Mouse (Mus musculus) layer of hippocampus, adult 9-10 months (tissue): Measurements from ENCODE around the gene Lonp2.
A peak's percentile ranks its signal among the peaks of the same experiment; 100 is the strongest.

ENCODE experiments used
- DNase-seq: peaks from one replicate; pipeline ENCODE4 v3.0.0; 2022; ENCODE audit warnings: low spot score

Lonp2 gene

DNA sequence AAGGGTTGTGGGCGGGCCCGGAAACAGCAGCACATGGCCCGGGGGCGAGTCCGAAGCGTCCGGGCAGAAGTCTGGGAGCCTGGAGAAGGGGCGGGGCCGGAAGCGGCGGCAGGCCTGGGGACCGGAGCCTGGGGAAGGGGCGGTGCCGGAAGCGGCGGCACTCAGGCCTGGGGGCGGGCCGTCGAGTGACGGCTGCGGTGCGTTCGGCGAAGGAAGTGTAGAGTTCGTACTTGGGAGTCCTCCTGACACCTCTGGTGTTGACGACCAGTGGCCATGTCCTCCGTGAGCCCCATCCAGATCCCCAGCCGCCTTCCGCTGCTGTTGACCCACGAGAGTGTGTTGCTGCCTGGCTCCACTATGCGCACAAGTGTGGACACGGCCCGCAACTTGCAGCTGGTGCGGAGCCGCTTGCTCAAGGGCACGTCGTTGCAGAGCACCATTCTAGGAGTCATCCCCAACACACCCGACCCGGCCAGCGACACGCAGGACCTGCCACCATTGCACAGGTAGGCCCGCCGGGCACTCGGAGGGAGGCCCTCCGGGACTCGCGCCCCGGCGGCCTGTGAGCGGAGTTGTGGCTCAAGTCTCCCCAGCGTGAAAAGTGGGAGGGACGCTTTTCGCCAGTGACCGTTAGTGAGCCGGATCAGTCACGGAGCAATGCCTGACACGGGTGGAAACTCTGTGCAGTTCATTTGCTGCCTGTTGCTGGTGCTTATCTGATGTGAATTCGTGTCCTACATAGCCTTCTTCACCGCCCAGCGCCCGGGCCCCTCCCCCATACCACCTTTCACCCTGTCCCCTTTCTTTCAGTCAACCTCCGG is at the start of gene Lonp2:
Gene Lonp2 (plus strand): TSS at position 133 of the 821 bp plus-strand sequence.
- peak; percentile 79 for DNase-seq

DNA sequence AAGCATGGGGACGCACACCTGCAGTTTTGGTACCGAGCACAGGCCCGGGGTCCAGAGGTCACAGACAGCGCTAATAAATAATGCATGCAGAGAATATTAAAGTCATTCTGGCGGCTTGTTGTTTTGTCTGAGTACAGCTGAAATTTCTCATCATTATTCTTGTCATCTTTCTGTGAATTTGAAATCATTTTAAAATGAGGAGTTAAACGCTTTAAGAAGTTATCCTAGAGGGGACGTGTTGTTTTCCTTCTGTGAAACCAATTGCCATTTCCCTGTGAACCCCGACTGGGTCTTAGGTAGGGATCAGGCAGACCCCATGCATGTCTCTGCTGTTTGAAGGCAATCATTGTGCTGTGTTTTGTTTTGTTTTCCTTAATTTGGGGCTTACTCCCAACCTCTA is 46.3 kb upstream of the Lonp2 start:
- DNase-seq: no peak

DNA sequence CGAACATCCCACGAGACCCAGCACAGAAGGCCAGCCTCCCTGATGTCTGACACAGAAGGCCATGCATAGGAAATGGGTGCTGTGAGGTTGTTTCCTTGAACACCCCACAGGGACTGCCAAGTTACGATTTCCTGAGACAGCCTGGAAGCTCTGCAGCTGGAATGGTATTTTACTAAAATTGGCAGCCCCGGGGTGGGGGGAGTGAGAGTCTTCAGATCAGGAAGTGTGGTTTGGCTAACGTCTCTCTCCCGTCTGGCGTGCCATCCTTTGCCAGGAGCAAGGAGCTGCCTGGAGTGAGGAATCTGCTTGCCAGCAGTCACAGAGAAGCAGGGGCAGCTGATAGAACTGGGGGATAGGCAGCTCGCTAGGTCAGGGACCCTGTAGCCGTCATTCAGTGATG is 45.8 kb upstream of the Lonp2 start:
- peak; percentile 37 for DNase-seq

DNA sequence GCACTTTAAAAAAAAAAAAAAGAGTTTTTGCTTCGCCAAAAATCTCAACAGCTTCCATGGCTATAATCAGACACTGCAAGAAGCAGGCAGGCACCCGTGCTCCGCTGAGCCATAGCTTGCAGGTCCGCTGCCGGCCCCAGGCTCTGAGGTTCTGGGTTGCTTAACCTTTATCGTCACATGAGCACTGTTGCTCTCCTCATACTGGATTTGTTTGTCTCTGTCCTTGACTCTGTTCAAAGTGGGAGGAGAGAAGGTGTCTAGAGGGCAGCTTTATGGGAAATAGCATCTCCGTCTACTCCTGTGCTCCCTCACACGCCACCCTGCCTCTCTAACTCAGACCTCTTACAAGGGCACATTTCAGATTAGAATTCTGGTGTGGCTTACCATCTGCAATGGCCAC is 45.1 kb upstream of the Lonp2 start:
- no peak for DNase-seq

DNA sequence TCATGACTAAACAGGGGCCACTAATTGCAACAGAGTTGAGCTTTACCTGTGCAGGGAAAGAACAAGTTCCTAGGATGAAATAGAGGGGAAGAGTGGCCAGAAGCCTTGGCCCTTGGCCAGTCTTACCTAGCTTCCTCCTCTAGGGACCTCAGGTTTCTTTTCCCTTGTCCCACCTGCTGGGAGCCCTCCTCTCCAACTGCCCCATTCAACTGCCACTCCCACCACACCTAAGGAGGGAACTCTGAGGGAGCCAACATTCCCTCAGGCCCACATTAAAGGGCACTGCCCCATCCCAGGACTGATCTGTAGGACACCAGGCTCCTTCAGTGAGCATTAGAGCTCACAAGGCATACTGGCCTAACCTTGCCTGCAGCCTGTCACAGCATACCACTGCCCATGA is 43.4 kb upstream of the Lonp2 start, which contains the start of gene Abcc12:
Gene Abcc12 (minus strand): TSS at position 229 of the 400 bp plus-strand sequence.
- DNase-seq: no peak

DNA sequence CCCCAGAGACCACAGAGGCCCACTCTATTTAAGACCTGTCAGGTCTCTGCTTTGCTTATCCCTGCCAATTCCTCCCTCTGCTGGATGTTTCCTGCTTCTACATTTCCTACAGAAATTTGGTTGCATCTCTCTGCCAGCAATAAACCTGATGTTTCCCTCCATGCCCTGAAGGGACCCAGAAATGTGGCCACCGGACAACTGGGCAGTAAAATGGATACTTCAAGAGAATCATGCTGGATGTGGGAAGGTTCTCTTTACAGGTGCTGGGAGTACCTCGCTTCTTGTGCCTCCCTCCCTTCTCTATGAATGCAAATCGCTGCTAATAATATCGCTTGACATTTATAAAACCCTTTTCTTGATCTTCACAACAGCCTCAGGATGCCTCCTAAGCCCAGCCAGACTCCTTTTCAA is 41.9 kb upstream of the Lonp2 start:
- no peak for DNase-seq

DNA sequence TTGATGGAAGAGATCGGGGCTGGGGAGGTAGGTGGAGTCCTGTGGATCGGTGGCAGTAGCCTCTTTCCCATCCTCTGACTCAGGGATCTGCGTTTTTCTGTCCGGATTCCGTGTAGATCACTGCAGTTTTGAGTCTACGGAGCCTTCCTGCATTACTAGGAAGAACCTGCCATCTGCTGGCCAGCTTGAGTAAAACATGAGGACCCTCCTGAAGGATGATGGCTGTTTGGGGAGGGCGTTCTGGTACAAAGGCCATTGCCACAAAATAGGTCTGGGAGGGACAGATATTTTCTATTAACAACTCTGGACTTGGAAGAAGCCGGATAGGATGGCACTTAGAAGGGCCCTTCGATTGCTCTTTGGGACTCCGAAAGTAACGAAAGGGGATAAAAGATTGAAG is 38.7 kb upstream of the Lonp2 start:
- DNase-seq: peak; percentile 81

DNA sequence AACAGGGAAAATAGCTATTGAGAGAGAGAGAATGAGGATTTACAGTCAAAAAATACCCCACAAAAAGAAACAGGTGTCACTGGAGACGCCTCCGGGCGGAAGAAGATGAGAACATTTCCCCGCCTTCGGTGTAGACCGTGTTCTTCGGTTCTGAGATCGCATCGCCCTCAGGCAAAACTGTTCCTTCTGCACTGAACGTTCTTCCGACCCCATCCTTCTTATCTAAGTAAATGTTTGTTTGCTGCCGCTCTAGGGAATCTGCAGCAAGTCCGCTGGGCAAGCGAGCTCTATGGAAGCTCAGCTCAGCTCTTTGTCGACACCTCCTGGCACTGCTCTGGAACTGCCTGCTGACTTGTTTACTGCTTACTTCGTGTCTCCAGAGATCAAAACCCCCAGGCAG is 38.3 kb upstream of the Lonp2 start:
- peak; percentile 82 for DNase-seq

DNA sequence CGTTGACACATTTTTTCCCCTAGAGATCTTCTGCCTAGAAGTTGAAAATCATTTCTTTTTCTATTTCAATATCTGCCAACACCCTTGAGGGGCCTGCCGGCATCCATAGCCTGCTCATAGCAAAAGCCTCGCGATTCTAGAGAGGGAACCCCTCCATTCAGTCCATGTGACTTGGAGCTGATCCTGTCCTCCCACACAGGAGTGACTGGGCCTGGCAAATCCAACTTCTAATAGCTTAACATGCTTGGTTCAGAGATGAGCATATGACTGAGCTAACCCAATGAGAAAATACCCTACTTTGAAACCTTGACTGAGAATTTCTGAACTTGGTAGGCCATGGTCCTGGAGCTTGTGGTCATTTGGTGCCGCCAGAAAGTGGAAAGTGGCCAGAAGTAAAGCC is 37.8 kb upstream of the Lonp2 start:
- DNase-seq: no peak

DNA sequence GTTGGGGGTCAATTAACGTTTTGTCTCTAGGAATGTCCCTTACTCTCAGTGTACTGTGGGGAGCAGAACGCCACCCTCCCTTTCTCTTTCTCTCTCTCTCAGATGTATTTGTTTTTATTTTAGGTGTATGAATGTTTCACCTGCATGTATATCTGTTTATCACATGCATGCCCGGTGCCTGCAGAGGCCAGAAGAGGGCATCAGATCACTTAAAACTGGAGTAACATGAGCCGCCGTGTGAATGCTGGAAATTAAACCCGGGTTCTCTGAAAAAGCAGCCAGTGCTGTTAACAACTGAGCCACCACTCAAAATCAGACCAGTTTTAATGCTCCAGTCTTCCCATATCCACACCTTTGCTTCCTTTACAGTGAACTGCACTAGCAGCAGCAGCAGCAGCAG is 37.2 kb upstream of the Lonp2 start:
- DNase-seq: no peak

DNA sequence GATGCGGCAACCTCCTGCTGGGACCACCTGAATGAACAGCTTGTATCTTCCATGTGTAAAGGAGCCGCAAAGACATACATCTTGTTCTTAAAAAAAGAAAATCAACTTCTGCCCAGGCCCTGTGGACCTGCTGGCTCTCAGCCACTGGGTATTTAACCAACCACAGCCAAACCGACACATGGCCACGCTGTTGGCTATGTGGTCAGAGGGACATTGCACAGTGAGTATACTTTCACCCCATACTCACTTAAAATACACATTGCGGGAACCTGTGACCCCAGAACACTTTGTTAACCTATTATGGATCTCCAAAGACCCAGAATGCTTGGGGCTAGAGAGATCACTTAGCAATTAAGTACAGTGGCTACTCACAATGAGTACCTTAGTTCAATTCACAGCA is 35.5 kb upstream of the Lonp2 start:
- no peak for DNase-seq

DNA sequence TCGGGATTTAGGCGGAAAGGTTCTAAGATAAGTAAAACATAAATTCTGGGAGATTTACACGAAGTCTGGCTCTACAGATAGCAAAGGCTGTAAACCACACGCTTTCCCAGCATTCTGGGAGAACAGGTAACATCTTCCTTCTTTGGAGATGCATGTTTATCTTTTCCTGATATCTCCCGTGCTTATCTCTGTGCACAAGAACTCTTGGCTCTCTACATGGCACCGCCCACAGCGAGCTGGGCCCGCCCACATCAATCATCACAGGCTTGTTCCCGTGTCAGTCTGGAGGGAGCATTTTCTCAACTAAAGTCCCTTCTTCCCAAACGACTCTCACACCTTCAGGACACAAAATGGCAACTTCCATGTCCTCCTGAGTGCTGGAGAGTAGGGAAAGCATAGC is 30.7 kb upstream of the Lonp2 start:
- DNase-seq: no peak

DNA sequence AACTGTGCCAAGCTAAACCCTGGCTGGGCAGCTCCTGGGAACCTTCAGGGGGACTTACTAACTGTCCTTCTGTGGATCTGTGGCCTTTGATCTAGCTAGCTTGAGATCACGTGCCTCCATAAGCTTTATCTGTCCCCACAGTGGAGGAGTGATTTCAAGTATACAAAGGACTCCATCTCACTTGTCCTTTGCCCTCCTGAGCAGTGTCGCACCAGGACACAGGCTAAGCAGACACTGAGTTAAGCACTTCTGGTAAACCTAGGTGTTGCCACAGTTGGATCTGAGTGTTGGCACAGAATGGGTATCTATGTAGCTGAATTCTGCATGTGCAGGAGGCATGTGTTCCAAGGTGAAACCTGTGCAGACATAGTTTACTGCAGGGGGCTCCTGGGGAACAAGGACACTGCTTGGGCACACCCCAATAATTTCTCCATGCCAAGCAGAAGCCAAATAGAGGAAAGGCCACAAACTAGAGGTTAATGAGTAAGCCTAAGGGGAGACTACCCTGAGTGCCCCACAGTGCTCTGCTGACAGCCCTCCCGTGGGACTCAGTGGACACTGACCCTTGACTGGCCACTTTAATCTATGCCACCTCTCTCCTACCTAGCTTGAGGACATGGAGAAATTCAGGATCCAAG is 29.6 kb upstream of the Lonp2 start:
- no peak for DNase-seq

DNA sequence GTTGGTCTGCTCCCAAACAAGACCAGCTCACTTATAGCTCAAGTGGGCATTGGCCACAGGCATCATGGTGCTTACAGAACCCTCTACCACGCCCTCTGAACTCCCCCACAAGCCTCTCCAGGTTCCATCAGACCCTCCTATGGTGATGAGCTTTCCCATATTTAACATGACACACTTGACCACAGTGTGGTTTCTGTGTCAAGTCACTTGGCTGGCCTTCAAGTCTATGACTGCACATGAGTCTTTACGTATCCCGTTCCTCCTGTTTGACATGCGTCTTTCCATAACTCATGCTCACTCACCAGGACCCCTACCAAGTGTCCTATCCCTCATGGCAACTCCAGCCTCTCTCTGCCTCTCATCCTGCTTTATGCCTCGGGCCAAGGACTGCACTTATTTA is 28.2 kb upstream of the Lonp2 start:
- no peak for DNase-seq

DNA sequence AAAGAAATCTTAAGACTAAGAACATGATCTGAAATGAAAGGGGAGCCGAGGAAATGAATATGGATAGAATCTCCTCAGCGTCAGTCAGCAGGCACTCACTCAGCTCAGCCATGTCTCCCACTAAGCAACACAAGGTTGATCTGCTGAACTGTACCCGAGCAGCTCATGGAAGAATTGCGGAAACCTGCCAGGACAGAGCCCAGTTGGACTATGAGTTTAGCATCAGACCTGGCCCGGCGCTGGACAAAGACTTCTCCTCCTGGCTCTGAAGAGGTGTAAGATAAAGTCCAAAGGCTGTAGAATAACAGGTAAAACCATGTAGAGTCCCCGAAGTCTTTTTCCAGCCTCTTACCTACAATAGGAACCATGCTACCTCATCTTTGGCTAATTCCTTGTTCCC is 26.2 kb upstream of the Lonp2 start:
- no peak for DNase-seq

DNA sequence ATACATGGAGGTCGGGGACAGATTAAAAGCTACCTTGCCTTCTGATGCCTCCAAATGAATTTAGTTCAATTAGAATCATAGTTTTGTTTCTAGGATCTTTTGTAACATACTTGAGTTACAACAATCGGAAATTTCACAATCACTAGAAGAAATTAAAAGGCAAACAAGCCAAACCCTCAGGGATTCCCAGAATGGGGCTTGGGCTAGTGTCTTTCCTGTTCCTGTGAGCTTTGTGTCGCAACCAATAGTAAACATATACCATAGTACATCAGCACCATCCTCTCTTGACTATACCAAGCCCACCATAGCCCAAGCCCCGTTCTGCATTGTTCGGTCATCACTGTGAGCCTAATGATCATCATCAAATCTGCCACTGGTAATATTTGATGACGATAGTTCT is 24.5 kb upstream of the Lonp2 start:
- DNase-seq: no peak

DNA sequence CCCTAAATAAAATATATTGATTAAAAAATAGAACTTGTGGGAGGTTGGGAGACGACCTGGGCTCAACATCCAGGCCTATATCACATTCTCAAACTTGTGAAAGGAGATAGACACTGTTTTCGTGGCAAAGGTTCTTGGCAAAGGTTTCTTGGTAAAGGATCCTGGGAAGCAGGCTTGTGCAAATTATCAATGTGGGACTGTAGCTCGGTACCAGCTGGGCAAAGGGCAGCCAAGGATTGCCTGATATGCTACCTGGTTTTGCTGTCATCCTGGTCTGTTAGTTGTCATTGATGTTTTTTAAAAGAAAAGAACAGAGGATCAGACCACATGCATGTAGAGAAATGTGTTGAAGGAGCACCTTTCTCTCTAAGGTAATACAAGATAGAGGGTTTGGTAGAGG is 23.5 kb upstream of the Lonp2 start:
- no peak for DNase-seq

DNA sequence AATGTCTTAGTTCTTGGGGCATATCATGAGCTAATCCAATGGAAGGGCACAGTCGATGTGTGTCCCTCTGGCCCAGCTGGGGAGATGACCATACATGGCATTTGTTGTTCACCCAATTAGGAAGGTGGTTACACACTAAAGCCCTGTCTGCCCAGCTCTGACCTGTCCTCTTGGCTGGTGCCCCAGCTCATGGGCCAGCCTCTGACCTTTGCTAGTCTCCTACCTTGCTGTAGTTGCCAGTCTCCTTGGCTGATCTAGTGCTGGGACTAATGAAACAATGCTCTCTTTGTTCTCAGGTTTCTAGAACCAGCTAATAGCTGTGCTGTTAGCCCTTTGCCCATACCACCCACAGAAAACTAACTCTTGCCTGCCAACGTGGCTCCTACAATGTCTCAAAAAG is 20.7 kb upstream of the Lonp2 start:
- DNase-seq: no peak

DNA sequence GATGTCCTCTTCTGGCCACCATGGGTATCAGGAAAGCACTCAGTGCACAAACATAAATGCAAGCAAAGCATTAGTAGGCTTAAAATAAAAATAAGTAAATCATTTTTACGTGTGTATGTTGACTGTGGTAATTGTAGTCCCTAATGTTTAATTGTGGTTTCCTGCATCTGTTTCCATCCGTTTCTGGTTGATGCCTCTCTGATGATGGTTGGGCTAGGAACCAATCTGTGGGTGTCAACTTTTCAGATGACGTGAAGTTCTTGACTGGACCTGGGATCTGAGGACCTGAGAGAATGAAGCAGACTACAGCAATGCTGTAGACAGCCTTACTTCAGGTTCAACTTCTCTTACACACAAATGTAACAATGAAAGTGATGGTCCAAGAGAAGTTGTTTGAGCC is 19.2 kb upstream of the Lonp2 start:
- no peak for DNase-seq

DNA sequence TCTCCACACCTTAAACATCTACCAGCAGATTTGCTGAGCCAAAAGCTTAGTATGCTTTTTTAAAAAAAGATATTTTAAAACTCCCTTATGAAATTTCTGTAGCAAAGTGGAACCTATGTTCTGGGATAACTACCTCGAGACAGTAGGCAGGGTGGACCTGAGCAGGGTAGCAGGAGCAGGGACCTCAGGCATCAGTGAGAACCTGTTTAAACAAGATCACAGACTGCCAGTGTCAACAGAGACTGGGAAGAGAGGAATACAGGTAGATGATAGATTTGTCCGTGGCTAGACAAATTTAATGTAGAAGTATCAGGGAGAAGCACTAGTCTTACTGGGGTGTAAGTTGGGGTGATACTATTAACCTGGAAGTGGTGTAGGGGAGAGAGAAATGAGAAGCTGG is 10.0 kb upstream of the Lonp2 start:
- no peak for DNase-seq

DNA sequence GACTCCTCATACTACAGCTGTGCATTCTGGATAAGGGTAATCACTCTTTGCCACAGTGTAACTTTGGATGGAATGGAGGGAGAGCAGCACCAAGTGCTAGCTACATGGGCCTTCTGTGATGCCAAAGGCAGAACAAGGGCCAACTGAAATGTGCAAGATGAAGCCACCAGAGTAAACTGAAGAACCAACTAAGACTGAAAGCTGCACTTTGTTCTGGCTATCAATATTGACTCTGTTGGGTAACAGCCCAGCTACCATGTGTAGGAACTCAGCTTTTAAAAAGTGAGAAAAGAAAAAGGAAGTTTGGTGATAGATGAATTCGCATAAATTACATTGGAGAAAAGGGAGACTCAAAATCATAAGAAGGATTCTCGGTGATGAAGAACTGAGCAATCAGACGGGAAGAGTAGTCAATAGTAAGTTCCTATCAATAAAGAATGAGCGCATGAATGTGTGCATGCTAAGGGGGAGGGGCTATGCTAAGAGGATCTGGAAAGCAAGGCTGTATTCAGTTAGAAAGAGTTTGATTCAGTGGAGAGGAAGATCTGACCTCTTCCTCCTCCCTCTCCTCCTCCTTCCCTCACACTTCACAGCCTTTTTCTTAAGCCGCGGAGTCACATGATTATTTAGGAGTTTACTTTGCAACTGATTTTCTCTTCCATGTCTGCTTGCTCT is 8.6 kb upstream of the Lonp2 start:
- DNase-seq: no peak

DNA sequence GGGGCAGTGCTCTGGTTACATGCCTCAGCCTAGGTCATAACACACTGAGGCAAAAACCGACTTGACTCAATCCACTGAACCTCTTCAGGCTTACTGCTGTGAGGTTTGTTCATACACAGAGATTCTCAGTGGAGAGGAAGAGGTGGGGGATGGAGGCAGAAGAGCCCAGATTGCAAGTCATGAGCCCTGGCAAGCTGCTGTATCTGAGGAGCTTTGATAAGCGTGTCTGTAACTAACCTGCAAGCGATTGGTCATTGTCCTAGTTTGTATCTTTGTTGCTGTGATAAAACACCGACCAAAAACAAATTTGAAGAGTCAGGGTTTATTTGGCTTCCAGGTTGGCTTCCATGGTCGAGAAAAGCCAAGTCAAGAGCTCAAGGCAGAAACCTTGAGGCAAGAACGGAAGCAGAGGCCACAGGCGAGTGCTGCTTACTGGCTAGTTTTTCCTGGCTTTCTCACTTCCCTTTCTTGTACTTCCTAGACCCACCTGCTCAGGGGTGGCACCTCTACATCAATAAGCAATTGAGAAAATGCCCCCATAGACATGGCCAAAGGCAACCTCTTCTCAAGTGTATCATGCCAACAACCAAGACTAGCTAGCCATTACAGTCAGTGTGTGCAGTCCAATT is 6.0 kb upstream of the Lonp2 start:
- DNase-seq: no peak

DNA sequence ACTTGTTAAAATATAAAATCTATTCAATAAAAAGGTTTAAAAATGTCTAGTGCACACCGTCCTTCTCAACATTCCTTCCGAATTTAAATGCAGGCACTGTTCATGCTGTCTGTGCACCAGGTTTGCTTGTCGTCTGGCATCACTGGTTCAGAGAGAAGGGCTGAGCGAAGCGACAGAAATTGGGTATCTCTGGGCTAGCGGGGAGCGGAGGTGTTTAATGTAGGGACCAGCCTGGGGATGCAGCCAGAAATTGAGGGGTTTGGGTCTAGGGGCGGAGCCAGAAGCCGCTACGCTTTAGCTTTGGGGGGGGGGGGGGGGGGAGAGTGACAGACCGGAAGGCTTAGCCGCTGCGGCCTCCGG is 312 bp upstream of the Lonp2 start:
- DNase-seq: peak; percentile 47
